Mouse (Mus musculus): ENCODE measurements around the gene Nrl.

DNA sequence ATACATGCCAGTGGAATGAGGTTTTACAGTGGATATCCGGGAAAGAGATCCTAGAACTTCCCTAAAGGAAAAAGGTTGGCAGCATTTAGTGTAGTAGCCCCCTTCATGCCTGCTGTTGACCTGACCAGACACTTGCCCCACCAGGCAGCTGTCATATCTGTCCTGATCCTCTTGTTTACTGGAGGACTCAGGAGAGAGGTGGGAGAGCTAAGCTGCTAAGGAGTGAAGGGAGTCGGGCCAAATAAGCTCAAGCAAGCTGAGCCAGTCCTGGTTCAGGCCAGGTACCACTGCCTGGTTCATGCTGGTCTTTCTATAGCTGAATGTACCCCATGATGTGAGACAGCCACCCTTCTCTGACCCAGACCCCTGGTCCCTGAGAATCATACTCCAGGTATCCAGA lies 1.9 kb upstream of the Nrl start:
- TF ChIP-seq CTCF (IDR thresholded peaks at IDR 0.05; ENCODE audit: insufficient read depth, low read depth, low read length) = no peak
- no peak for TF ChIP-seq POLR2A (IDR thresholded peaks at IDR 0.05; ENCODE audit: insufficient read depth, low read depth, low read length)

Data from olfactory bulb, adult 2 months (tissue).